Mouse (Mus musculus): Measurements from ENCODE around the gene Tcte3.
"Not testable (repeated sequence)": the region's sequence is repeated elsewhere in the genome, so short reads cannot be mapped to it uniquely, and the experiment has no call there.

Gene Tcte3

GRCm38 (mm10) chr17:15031414-15031813, 9.9 kb downstream of the Tcte3 start:
- not testable (repeated sequence) for DNase-seq (ENCODE audit: low read depth, low spot score)

- not testable (repeated sequence) for DNase-seq (ENCODE audit: low read depth, low spot score)
Observed at GRCm38 (mm10) chr17:15025513-15025912, 15.8 kb downstream of the Tcte3 start.

DNA sequence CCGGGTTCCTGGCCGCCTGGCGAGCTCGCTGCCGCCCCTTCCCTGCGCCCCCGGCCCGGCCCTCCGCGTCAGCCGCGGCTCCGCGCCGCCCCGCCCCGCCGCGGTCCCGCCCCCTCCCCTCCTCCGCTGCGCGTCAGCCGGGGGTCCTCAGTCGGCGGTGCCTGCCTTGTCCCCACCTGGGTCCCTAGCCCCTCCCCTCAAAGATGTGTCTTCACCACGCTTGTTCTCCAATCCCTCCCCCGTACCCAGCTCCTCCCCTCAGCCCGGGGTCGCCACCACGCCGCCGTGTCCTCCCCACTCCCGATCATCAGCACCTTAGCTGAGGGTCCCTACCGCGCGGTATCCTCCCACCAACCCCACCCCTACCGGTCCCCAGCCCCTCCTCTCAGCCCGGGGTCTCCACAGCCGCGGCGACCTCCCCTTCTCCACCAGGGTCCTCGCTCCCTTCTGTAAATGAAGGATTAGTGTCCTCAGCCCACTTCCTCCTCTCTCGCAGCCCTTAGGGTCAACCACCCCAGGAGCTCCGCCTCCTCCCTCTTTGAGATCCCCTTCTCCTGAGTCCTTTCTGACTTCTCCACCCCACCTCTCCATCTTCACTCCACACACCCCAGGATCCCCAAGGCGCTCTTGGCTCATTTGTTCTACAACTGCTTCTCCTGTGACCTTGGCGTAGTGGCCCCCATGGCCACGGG, 16.6 kb downstream of the Tcte3 start:
- DNase-seq (ENCODE audit: low read depth, low spot score): not testable (repeated sequence)

DNA sequence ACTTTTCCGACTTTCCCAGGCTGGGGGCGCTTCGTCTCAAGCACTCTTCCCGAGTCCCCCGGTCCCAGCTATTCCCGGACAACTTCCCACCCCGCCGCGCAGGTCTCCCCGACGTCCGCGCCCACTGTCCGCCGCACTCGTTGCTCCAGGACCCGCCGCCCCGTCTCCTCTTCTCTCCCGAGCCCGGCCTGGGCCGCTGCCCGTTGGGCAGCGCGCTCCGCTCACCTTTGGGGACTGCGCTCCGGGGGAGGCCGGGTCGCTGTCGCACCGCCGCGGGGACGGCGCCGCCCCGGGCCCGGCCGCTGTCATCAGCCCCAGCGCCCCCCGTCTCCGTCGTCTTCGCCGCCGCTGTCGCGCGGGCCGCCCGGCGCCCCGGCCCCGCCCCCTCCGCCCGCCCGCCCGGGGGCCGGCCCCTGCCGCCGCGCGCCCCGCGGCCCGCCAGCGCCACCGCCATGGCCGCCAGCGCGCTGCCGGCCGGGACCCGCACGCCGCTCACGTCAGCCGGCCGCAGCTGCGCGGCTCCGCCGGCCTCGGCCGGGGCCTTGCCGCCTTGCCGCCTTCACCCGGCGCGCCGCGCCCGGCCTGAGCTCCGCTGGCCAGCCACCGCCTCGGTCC, 17.3 kb downstream of the Tcte3 start:
- DNase-seq (ENCODE audit: low read depth, low spot score): not testable (repeated sequence)

- DNase-seq (ENCODE audit: low read depth, low spot score): not testable (repeated sequence)
Observed at GRCm38 (mm10) chr17:15021503-15022220, 19.6 kb downstream of the Tcte3 start.

DNA sequence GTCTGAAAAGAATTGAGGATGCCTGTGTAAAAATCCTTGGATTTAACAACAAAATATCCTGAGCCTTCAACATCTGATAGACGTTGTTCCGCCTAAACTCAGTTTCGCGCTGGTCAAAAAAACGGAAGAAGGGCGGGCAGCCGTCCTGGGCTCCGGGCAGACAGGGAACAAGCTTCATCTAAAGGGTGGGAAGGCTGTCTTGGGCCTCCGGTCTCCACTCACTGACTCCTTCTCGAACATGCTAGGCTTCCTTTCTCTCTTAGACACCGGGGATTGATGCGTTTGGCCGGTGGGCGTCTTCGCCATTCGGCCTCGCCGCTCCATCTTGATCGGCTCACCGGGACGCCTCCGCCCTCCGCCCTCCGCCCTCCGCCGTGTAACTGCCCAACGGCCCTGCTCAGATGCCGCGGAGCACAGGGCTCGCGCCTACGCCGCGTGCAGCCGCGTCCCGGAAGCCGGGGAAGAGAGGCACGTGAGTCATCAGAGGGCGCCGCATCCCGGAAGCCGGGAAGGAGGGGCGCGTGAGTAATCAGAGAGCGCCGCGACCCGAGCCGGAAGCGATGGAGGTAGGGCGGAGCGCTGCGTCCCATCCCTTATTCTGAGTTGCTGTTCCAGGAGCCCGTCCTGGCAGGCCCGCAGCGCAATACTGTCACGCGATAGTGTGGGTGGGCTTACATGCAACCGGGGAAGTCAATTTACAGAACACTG, 31.4 kb downstream of the Tcte3 start, which contains the start of gene Gm3435:
TSS of gene Gm3435 (plus strand) at position 471 of the 708 bp plus-strand sequence.
- not testable (repeated sequence) for DNase-seq (ENCODE audit: low read depth, low spot score)

DNA sequence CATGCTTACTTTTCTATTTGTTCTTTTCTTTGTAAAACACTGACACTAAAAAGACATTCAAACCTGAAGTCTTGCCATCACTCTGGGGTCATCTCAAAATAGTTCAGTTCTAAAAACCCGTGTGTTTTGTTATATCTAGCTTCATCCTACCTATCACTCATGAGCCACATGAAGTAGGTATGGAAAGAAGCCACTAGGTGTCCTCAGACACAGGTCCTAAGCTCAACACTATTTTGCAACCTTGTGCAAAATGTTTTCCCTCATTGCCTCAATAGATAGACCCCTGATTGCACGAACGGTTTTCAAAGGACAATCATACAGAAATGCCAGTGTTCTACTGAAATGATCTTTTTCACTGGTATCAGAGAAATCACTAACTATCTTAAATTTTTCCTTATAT, 32.2 kb downstream of the Tcte3 start:
- not testable (repeated sequence) for DNase-seq (ENCODE audit: low read depth, low spot score)

DNA sequence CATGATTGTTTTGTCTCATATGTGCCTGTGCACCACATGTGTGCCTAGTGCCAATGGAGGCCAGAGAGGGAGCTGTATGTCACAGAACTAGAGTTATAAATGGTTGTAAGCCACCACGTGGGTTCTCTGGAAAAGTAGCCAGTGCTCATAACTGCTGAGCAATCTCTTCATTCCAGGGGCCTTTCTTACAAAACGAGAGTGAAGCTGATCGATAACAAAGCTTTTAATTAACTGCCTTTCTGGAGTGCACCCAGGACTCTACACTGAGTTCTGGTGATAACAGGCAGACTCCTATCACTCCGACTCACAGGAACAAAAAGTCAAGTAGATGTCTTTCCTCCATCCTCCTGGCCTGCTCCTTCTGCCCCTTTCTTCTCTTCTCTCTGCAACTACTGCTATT, 41.2 kb downstream of the Tcte3 start:
- not testable (repeated sequence) for DNase-seq (ENCODE audit: low read depth, low spot score)

GRCm38 (mm10) chr17:14994140-14994539, 47.1 kb downstream of the Tcte3 start:
- DNase-seq (ENCODE audit: low read depth, low spot score): not testable (repeated sequence)

DNA sequence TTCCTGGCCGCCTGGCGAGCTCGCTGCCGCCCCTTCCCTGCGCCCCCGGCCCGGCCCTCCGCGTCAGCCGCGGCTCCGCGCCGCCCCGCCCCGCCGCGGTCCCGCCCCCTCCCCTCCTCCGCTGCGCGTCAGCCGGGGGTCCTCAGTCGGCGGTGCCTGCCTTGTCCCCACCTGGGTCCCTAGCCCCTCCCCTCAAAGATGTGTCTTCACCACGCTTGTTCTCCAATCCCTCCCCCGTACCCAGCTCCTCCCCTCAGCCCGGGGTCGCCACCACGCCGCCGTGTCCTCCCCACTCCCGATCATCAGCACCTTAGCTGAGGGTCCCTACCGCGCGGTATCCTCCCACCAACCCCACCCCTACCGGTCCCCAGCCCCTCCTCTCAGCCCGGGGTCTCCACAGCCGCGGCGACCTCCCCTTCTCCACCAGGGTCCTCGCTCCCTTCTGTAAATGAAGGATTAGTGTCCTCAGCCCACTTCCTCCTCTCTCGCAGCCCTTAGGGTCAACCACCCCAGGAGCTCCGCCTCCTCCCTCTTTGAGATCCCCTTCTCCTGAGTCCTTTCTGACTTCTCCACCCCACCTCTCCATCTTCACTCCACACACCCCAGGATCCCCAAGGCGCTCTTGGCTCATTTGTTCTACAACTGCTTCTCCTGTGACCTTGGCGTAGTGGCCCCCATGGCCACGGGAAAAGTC, 48.0 kb downstream of the Tcte3 start:
- DNase-seq (ENCODE audit: low read depth, low spot score): not testable (repeated sequence)

GRCm38 (mm10) chr17:14992522-14993138, 48.7 kb downstream of the Tcte3 start:
- DNase-seq (ENCODE audit: low read depth, low spot score): not testable (repeated sequence)

- not testable (repeated sequence) for DNase-seq (ENCODE audit: low read depth, low spot score)
Observed at GRCm38 (mm10) chr17:14990116-14990702, 51.1 kb downstream of the Tcte3 start.

- not testable (repeated sequence) for DNase-seq (ENCODE audit: low read depth, low spot score)
Observed at GRCm38 (mm10) chr17:14978362-14979038, 62.8 kb downstream of the Tcte3 start, which contains the start of the genes 9030025P20Rik and Gm3417. TSS of gene 9030025P20Rik (plus strand) at chr17:14978468. TSS of gene Gm3417 (minus strand) at chr17:14978790.

DNA sequence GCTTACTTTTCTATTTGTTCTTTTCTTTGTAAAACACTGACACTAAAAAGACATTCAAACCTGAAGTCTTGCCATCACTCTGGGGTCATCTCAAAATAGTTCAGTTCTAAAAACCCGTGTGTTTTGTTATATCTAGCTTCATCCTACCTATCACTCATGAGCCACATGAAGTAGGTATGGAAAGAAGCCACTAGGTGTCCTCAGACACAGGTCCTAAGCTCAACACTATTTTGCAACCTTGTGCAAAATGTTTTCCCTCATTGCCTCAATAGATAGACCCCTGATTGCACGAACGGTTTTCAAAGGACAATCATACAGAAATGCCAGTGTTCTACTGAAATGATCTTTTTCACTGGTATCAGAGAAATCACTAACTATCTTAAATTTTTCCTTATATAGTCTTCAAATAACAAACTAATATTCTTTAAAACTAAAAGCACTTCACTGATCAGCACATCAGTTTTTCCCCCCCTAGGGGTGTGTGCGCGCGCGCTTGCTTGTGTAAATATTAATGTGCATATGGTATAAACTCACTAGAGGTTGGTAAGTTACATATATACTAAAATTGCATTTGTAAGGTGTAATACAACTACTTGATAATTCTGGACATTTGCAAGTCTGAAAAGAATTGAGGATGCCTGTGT, 63.4 kb downstream of the Tcte3 start:
- not testable (repeated sequence) for DNase-seq (ENCODE audit: low read depth, low spot score)
